Mouse (Mus musculus) C2C12 (cell line): ENCODE data around the gene Cramp1l.

ENCODE experiments used
- CTCF ChIP-seq: IDR thresholded peaks from one replicate; pipeline ENCODE4 v1.5.1; 2011; ENCODE audit not compliant: control insufficient read depth, insufficient read depth, insufficient read length
- MAX ChIP-seq: IDR thresholded peaks from one replicate; pipeline ENCODE4 v1.6.1; 2011; ENCODE audit warnings: mild to moderate bottlenecking, control low read depth
- MYOG ChIP-seq: IDR thresholded peaks from one replicate; pipeline ENCODE4 v1.6.1; 2011; ENCODE audit not compliant: control insufficient read depth, insufficient read length; ENCODE audit errors: extremely low read depth

DNA sequence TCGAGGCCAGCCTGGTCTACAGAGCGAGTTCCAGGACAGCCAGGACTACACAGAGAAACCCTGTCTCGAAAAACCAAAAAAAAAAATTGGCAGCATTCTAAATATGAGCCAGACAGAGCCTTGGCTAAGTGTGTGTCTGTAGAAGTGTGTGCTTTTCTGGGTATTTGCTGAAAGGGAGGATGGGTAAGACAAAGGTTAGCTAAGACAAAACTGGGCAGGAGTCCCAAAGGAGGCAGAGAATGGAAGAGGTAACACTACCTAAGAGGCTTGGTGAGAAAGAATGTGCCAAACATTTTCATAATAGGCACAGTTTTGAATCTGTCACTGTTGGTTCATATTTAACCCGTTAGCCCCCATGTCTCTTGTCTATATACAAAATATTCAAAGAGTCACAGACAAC is 83.2 kb downstream of the Cramp1l start:
- TF ChIP-seq CTCF (no peak), MAX (no peak), MYOG (no peak)
